Mouse (Mus musculus) left cerebral cortex, postnatal 25 days (tissue): ENCODE results near the gene Aif1l. TPM values are rescaled to one million over a fixed set of nuclear protein-coding genes. Genes with fewer than 3 reads are reported as not detected.

Experiments used
- DNase-seq, 2 experiments: peaks; one replicate each; pipeline ENCODE4 v3.0.0; 2022; ENCODE audit warnings: low spot score in 2 of 2, mixed read lengths in 1 of 2
- intact Hi-C: fragments of 180-260 bp; cut with DNase I; formaldehyde crosslinking; loops from one replicate; pipeline ENCODE4 v1.15.1; 2025
- total RNA-seq, 2 experiments: library from RNA; stranded (reverse); gene quantifications; 2 replicates each; pipeline ENCODE4 v1.2.3; 2021

Gene Aif1l
- total RNA-seq, 2 experiments from 2014 or later: 2.6 to 2.9 TPM

DNA sequence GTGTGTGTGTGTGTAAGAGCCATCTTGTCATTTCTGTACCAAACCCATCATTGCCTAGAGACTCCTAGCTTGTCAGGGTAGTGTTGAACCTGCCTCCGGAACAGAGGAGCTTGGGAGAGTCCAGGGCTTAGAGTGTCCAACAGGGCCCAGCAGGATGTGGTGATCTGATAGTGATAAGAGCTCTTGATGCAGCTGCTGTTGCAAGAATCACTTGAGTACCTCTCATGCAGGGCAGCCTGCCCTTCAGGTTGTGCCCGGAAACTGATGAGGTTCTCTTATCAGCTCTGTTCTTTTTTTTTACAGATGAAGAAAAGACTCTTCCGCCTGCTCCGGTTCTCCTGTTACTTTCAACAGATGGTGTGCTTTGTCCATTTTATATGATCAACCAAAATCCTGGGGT, 41.0 kb downstream of the Aif1l start:
- intact Hi-C loops: no loop called here

DNA sequence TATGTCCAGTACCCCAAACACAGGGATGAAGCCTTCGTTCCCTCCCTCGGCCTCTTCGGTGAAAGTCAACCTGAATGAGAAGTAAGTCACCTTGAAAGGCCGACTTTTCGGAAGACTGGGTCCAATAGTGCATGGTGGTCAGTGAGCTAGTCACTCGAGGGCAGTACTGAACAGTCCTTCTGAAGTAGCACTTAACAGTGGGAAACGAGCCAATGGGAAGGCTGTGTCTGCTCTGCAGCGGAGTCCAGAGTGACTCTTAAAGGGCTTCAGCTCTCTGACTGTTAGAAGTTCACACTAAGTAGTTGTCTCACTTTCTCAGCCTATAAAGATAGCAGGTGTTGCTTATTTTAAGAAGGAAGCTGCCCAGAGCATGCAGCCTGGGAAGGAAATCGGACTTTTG, 45.0 kb downstream of the Aif1l start:
- intact Hi-C loops: no loop called here
- no peak for DNase-seq

More for the DNA sequence above, 41.0 kb downstream of the Aif1l start:
- no peak for DNase-seq

DNA sequence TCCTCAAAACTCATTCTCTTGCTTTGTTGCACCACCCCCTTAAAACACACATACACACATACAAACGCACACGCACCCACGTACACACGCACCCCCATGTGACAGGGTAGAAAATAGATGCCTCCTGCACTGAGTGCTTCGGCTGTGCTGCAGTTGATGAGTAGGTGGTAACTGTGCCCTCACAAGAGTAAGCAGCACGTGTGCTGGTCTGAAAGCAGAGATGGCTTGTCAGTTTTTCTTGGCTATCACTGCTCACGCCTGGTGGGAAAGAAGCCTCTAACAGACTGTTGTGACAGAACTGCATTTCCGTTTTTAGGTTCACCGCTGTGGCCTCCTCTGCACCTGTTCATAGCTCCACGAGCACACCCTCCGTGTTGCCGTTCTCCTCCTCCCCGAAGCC, 46.1 kb downstream of the Aif1l start:
- DNase-seq: peak; percentile 69 to 92
- intact Hi-C loops: no loop called here

DNA sequence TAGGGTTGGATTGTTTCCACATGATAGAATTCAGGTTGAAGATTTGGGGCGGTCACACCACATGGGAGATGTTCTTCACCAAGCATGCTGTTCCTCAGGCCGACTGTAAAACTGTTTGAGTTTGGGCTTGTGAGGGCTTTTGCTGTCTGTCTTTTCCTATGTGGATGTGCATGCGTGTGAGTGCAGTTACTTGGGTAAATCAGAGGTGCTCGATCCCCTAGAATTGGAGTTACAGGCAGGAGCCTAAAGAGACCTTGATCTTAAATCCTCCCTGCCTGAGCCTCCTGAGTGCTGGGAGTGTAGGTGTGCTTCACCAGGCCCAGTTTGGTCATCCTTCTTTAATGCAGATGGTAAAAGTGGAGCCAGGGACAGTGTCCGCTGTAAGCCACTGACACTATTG, 47.6 kb downstream of the Aif1l start:
- DNase-seq: no peak
- intact Hi-C loops: no loop called here

DNA sequence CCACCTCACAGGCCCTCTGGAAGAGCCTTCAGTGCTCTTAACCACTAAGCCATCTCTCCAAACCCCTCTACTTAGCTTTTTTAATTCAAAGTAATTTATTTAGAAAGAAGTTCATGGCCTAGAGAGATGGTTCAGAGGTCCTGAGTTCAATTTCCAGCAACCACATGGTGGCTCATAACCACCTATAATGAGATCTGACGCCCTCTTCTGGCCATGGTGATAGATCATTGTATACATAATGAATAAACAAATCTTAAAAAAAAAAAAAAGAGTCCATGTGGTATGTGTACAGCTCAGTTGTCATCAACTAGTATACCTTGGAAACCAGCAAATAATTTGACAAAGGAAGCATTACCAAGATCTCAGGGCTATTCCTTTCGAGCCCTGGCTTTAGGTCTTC, 48.5 kb downstream of the Aif1l start:
- no peak for DNase-seq
- intact Hi-C loops: no loop called here

DNA sequence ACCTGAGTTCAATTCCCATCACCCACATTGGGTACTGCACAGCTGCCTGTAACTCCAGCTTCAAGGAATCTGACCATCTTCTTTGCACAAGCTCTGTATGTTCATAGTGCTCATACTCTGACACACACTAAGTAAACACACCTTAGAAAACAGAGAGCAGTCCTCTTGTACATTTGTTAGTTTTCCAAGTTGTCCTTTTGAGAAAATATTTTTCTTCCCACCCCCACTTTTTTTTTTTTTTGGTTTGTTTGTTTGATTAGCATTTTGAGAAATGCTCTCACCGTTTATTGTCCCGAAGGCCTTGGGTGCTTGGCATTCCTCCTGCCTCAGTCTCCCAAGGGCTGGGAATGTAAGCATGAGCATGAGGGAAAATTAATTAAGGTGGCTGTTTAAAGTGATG, 58.4 kb downstream of the Aif1l start:
- DNase-seq: no peak
- intact Hi-C loops: no loop called here

DNA sequence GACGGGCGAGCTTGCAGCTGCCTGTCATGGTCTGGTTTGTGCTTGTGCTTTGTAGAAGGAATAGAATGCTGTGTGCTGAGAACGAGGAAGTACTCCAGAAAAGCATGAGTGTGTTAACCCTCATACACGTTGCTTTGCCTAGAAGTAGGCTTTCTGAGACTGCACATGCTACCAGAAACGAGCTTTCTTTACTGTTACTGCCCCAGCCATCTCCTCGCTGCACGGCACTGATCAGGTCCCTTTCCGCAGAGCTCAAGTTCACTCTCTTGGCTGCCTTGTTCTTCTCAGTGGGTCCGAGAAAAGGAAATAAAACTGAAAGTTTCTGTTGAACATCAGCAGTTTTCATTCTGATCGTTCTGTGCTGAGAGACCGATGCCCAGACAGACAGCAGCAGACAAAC, 58.8 kb downstream of the Aif1l start:
- no peak for DNase-seq
- intact Hi-C loops: no loop called here

DNA sequence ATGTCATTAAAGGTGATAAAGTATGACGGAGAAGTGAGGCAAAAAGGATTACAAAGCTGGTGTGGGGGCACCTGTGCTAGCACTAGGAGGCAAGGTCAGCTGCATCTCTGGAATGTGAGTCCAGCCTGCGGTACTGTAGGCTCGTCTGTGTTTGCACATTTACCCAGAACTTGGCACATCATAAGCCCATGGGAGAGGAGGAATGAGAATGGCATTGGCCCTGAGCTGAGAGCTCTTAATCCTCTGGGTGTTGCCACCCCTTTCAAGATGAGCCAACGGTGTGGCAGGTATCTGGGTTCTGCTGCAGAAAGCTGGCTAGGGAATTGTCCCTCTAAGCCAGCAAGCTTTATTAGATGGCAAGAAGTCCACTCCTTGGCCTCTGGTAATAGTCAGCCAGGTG, 69.8 kb downstream of the Aif1l start:
- no peak for DNase-seq
- intact Hi-C loops: no loop called here

DNA sequence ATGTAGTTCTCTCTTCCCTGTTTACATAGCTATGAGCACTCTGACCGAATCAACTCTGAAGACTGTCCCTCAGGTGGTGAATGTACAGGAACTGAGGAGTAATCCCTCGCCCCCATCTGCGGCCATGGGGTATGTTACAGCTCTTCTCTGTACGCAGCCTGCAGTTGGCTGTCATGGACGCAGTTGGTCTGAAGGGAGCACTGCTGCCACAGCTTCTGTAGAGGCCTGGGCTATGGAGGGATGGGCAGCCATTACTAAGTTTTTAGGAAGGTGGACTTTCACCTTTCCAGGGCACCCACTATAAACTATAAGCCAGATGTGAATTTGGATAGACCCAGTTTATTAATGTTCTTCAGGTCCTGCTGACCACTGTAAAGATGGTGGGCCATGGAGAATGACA, 70.3 kb downstream of the Aif1l start:
- intact Hi-C loops: no loop called here
- no peak for DNase-seq

Other genes starting within 250 kb of the Aif1l start
- gene Qrfp, start 139.6 kb upstream of the Aif1l start, total RNA-seq: not detected
- gene Fibcd1, start 104.1 kb upstream of the Aif1l start, total RNA-seq: 10 to 100 TPM in 1 of 2 experiments, 1 to 10 TPM in 1; 9.1 to 10.4 TPM
- gene Lamc3, start 62.8 kb upstream of the Aif1l start, total RNA-seq: 1 to 10 TPM; 7.6 to 8.7 TPM
- 10 to 100 TPM; 47.7 to 61.0 TPM for gene Nup214, start 24.3 kb downstream of the Aif1l start, total RNA-seq
- 1 to 10 TPM; 4.2 to 6.6 TPM for gene Fam78a, start 134.7 kb downstream of the Aif1l start, total RNA-seq
- gene Plpp7, start 145.4 kb downstream of the Aif1l start, total RNA-seq: 10 to 100 TPM; 27.6 to 28.0 TPM
- gene Prrc2b, start 200.9 kb downstream of the Aif1l start, total RNA-seq: 100 to 1,000 TPM; 240 TPM